In genomic region chr7:19148180-19148874, GRCm38 (mm10) we compare ENCODE assay signal across 9 mouse cellular contexts. TPM values are rescaled to one million over a fixed set of nuclear protein-coding genes. Genes with fewer than 3 reads are reported as not detected.
DNase-seq lines count a peak whose midpoint lies in the region; ATAC-seq and TF ChIP-seq lines count a peak whose summit lies in the region.
"Had no signal": no experiment of that assay in that cellular context is flagged by ENCODE, and none has a peak within 500 bp of the region (broad histone marks: within the 10 kb centered on the region; RNA-seq: fewer than 3 reads in every experiment).

No protein-coding gene starts in this region.

- H3K4me2 ChIP-seq in embryonic facial prominence, embryonic 12.5 days (replicated peaks), result peak overlapping the region; percentile 79
- H3K4me2 ChIP-seq in intestine, embryonic 14.5 days (ENCODE audit: low read length), result peak overlapping the region; percentile 71
- peak overlapping the region; percentile 95 for H3K4me2 ChIP-seq in myocyte (ENCODE audit: low read depth)

- peak overlapping the region; percentile 80 for H3K9ac ChIP-seq in liver, adult 2 months (ENCODE audit: low read depth, low read length)
- peak overlapping the region; percentile 52 for H3K9ac ChIP-seq in embryonic facial prominence, embryonic 12.5 days
- peak overlapping the region; percentile 50 for H3K9ac ChIP-seq in intestine, embryonic 14.5 days (ENCODE audit: low read length)

- H3K79me2 ChIP-seq in liver, adult 2 months (ENCODE audit: control insufficient read depth, insufficient read depth, low read length), result 0 out of 2 replicates have a peak, but pooled peaks cover 2% of the 10 kb centered on the region
- peaks cover 17% of the 10 kb centered on the region for H3K79me2 ChIP-seq in myocyte (ENCODE audit: control insufficient read depth, insufficient read depth)

- peak overlapping the region; percentile 47 for H3ac ChIP-seq in myocyte (ENCODE audit: control insufficient read depth, insufficient read length)

- ATAC-seq in embryonic facial prominence, embryonic 12.5 days (ENCODE audit: insufficient number of reproducible peaks, insufficient read depth, low FRiP score, low TSS enrichment), result no peak
- ATAC-seq in intestine, embryonic 14.5 days (replicated peaks; ENCODE audit: low FRiP score, low TSS enrichment, low read depth), result no peak

- no peak for TF ChIP-seq CTCF in liver, adult 2 months (IDR thresholded peaks at IDR 0.05; ENCODE audit: low read depth, low read length)

- WGBS in liver, adult 2 months, result 10% methylated on average over 20 of the region's 20 CpGs
- WGBS in embryonic facial prominence, embryonic 12.5 days, result 11% methylated on average over 20 of the region's 20 CpGs
- 11% methylated on average over 20 of the region's 20 CpGs for WGBS in intestine, embryonic 14.5 days

- peak overlapping the region; percentile 42; the same call in 1 of the 2 replicates for H3K27ac ChIP-seq in liver, adult 2 months (replicated peaks; ENCODE audit: insufficient read depth, low read depth, low read length)
- peak overlapping the region; percentile 77; the same call in 1 of the 2 replicates for H3K27ac ChIP-seq in embryonic facial prominence, embryonic 12.5 days
- H3K27ac ChIP-seq in intestine, embryonic 14.5 days (ENCODE audit: low read depth), result peak overlapping the region; percentile 71; the same call in 1 of the 2 replicates

- H3K9me3 ChIP-seq in embryonic facial prominence, embryonic 12.5 days, result no peaks in the 10 kb centered on the region
- no peaks in the 10 kb centered on the region for H3K9me3 ChIP-seq in intestine, embryonic 14.5 days (ENCODE audit: control insufficient read depth, low read length)

- H3K36me3 ChIP-seq in liver, adult 2 months (ENCODE audit: control insufficient read depth, insufficient read depth, low read length), result peaks cover 7% of the 10 kb centered on the region; the same call in 1 of the 2 replicates
- peaks cover 21% of the 10 kb centered on the region for H3K36me3 ChIP-seq in embryonic facial prominence, embryonic 12.5 days
- peaks cover 24% of the 10 kb centered on the region for H3K36me3 ChIP-seq in intestine, embryonic 14.5 days (ENCODE audit: control insufficient read depth, insufficient read depth, low read length)
- no peaks in the 10 kb centered on the region for H3K36me3 ChIP-seq in myocyte (ENCODE audit: control insufficient read depth, insufficient read depth)

- TF ChIP-seq POLR2A in liver, adult 2 months (IDR thresholded peaks at IDR 0.05; ENCODE audit: extremely low read depth, insufficient read depth, low read length), result no peak
- no peak for TF ChIP-seq POLR2A in myocyte (IDR thresholded peaks at IDR 0.05; ENCODE audit: insufficient read length, low read depth)

- DNase-seq in liver, adult 2 months (ENCODE audit: extremely low read depth, low read depth, low spot score), result no peak
- DNase-seq in liver, result no peak
- no peak for DNase-seq in intestine, embryonic 14.5 days (ENCODE audit: low spot score)
- no peak for DNase-seq in urinary bladder, adult 2 months (ENCODE audit: low spot score)
- no peak for DNase-seq in thymus, postnatal 4 days
- no peak for DNase-seq in kidney, postnatal 36 days

- H3K27me3 ChIP-seq in liver, adult 2 months (ENCODE audit: control insufficient read depth, insufficient read depth, low read length), result no peaks in the 10 kb centered on the region
- H3K27me3 ChIP-seq in embryonic facial prominence, embryonic 12.5 days, result no peaks in the 10 kb centered on the region
- H3K27me3 ChIP-seq in intestine, embryonic 14.5 days (replicated peaks; ENCODE audit: control insufficient read depth, insufficient read depth, low read length), result no peaks in the 10 kb centered on the region
- no peaks in the 10 kb centered on the region for H3K27me3 ChIP-seq in myocyte (ENCODE audit: control insufficient read depth, insufficient read depth, insufficient read length)

- H3K4me1 ChIP-seq in liver, adult 2 months (ENCODE audit: control insufficient read depth, insufficient read depth, low read length), result no peaks in the 10 kb centered on the region
- H3K4me1 ChIP-seq in embryonic facial prominence, embryonic 12.5 days, result peaks cover 16% of the 10 kb centered on the region
- H3K4me1 ChIP-seq in intestine, embryonic 14.5 days (replicated peaks; ENCODE audit: control insufficient read depth, insufficient read depth, low read length), result peaks cover 14% of the 10 kb centered on the region

- H3K4me3 ChIP-seq in liver, adult 2 months (ENCODE audit: insufficient read depth, low read depth, low read length), result peak overlapping the region; percentile 79
- H3K4me3 ChIP-seq in embryonic facial prominence, embryonic 12.5 days, result peak overlapping the region; percentile 79
- peak overlapping the region; percentile 91 for H3K4me3 ChIP-seq in intestine, embryonic 14.5 days (ENCODE audit: low read depth, low read length)
- H3K4me3 ChIP-seq in myocyte, result peak overlapping the region; percentile 79

TF ChIP-seq in myocyte, 11 proteins besides CTCF, POLR2A, EP300 and RAD21:
- TF ChIP-seq USF1 (IDR thresholded peaks at IDR 0.05; ENCODE audit: low read depth), result no peak
- no peak for TF ChIP-seq SRF (IDR thresholded peaks at IDR 0.05; ENCODE audit: control insufficient read depth, insufficient read length, low read depth)
- TF ChIP-seq TCF3 (IDR thresholded peaks at IDR 0.05; ENCODE audit: insufficient read length, low read depth), result no peak
- no peak for TF ChIP-seq MAX (IDR thresholded peaks at IDR 0.05; ENCODE audit: low read depth)
- no peak for TF ChIP-seq POLR2AphosphoS2 (IDR thresholded peaks at IDR 0.05; ENCODE audit: insufficient read length, low read depth)
- no peak for TF ChIP-seq MYOD1 (IDR thresholded peaks at IDR 0.05; ENCODE audit: control insufficient read depth in 1 of 3, insufficient read length in 2 of 3, low read depth in 2 of 3)
- TF ChIP-seq TCF12 (IDR thresholded peaks at IDR 0.05; ENCODE audit: insufficient read depth, poor library complexity, severe bottlenecking), result no peak
- no peak for TF ChIP-seq MYOG (IDR thresholded peaks at IDR 0.05; ENCODE audit: control insufficient read depth in 1 of 3, insufficient read depth in 1 of 3, insufficient read length in 2 of 3, low read depth in 2 of 3)
- TF ChIP-seq CEBPB (IDR thresholded peaks at IDR 0.05; ENCODE audit: insufficient read depth, poor library complexity, severe bottlenecking), result no peak
- no peak for TF ChIP-seq E2F4 (IDR thresholded peaks at IDR 0.05; ENCODE audit: insufficient read depth)
- TF ChIP-seq REST (IDR thresholded peaks at IDR 0.05; ENCODE audit: insufficient read depth, insufficient read length), result no peak

RNA-seq across cellular contexts. Expression of gene Qpctl, which starts 0.8 kb away (rescaled TPM):
- 4.3 and 6.3 TPM in 2 replicates for total RNA-seq in liver, adult 2 months (2014; rRNA removed)
- polyA plus RNA-seq in liver, adult 2 months (2012; rRNA removed), result 8.9 and 11.7 TPM in 2 replicates
- 16.7 and 17.4 TPM in 2 replicates for polyA plus RNA-seq in embryonic facial prominence, embryonic 12.5 days (2016; fragmentation: Nextera tagmentation; extraction: Ambion mirVana)
- 10.1 and 11.0 TPM in 2 replicates for polyA plus RNA-seq in intestine, embryonic 14.5 days (2014; fragmentation: Nextera tagmentation; extraction: Ambion mirVana)
- 7.7 TPM for polyA plus RNA-seq in myocyte (2012; fragmentation: generic; extraction: Trizol)
- 11.1 and 13.1 TPM in 2 replicates for polyA plus RNA-seq in urinary bladder, adult 2 months (2012; rRNA removed)

RNA-seq across cellular contexts. Expression of gene Snrpd2, which starts 1.2 kb away (rescaled TPM):
- total RNA-seq in liver, adult 2 months (2014; rRNA removed), result 28.4 and 29.4 TPM in 2 replicates
- 16.4 and 17.7 TPM in 2 replicates for polyA plus RNA-seq in liver, adult 2 months (2012; rRNA removed)
- 149 and 166 TPM in 2 replicates for polyA plus RNA-seq in embryonic facial prominence, embryonic 12.5 days (2016; fragmentation: Nextera tagmentation; extraction: Ambion mirVana)
- 166 and 167 TPM in 2 replicates for polyA plus RNA-seq in intestine, embryonic 14.5 days (2014; fragmentation: Nextera tagmentation; extraction: Ambion mirVana)
- polyA plus RNA-seq in myocyte (2012; fragmentation: generic; extraction: Trizol), result 192 TPM
- 122 and 124 TPM in 2 replicates for polyA plus RNA-seq in urinary bladder, adult 2 months (2012; rRNA removed)

RNA-seq across cellular contexts. Expression of gene Gipr, which starts 17.6 kb away (rescaled TPM):
- not detected in 2 replicates for total RNA-seq in liver, adult 2 months (2014; rRNA removed)
- polyA plus RNA-seq in liver, adult 2 months (2012; rRNA removed), result not detected in 2 replicates
- polyA plus RNA-seq in embryonic facial prominence, embryonic 12.5 days (2016; fragmentation: Nextera tagmentation; extraction: Ambion mirVana), result 0.54 and 0.84 TPM in 2 replicates
- polyA plus RNA-seq in intestine, embryonic 14.5 days (2014; fragmentation: Nextera tagmentation; extraction: Ambion mirVana), result 2.2 and 2.7 TPM in 2 replicates
- 0.48 TPM for polyA plus RNA-seq in myocyte (2012; fragmentation: generic; extraction: Trizol)
- 0.09 and 0.28 TPM in 2 replicates for polyA plus RNA-seq in urinary bladder, adult 2 months (2012; rRNA removed)
- polyA plus RNA-seq: activated CD4-positive, CD25-positive, alpha-beta regulatory T cell, adult 4 months had no signal

RNA-seq across cellular contexts. Expression of gene Eml2, which starts 27.9 kb away (rescaled TPM):
- 9.8 and 11.1 TPM in 2 replicates for total RNA-seq in liver, adult 2 months (2014; rRNA removed)
- 9.7 and 12.2 TPM in 2 replicates for polyA plus RNA-seq in liver, adult 2 months (2012; rRNA removed)
- 4.5 and 4.9 TPM in 2 replicates for polyA plus RNA-seq in embryonic facial prominence, embryonic 12.5 days (2016; fragmentation: Nextera tagmentation; extraction: Ambion mirVana)
- polyA plus RNA-seq in intestine, embryonic 14.5 days (2014; fragmentation: Nextera tagmentation; extraction: Ambion mirVana), result 1.9 and 2.9 TPM in 2 replicates
- polyA plus RNA-seq in myocyte (2012; fragmentation: generic; extraction: Trizol), result 47.7 TPM
- 58.3 and 61.8 TPM in 2 replicates for polyA plus RNA-seq in urinary bladder, adult 2 months (2012; rRNA removed)

RNA-seq across cellular contexts. Expression of gene Fbxo46, which starts 28.7 kb away (rescaled TPM):
- 2.4 and 3.2 TPM in 2 replicates for total RNA-seq in liver, adult 2 months (2014; rRNA removed)
- polyA plus RNA-seq in liver, adult 2 months (2012; rRNA removed), result 4.3 and 5.0 TPM in 2 replicates
- 19.8 and 21.6 TPM in 2 replicates for polyA plus RNA-seq in embryonic facial prominence, embryonic 12.5 days (2016; fragmentation: Nextera tagmentation; extraction: Ambion mirVana)
- polyA plus RNA-seq in intestine, embryonic 14.5 days (2014; fragmentation: Nextera tagmentation; extraction: Ambion mirVana), result 8.1 and 8.8 TPM in 2 replicates
- polyA plus RNA-seq in myocyte (2012; fragmentation: generic; extraction: Trizol), result 6.2 TPM
- 7.2 and 7.7 TPM in 2 replicates for polyA plus RNA-seq in urinary bladder, adult 2 months (2012; rRNA removed)
